25 mouse cellular contexts compared by ENCODE assay signal in genomic region chr5:29471855-29472665, GRCm38 (mm10). TPM values are rescaled to one million over a fixed set of nuclear protein-coding genes. Genes with fewer than 3 reads are reported as not detected.
A peak's percentile ranks its signal among the peaks of the same experiment; 100 is the strongest.
DNase-seq lines count a peak whose midpoint lies in the region; ATAC-seq and TF ChIP-seq lines count a peak whose summit lies in the region.
"Had no signal": no experiment of that assay in that cellular context is flagged by ENCODE, and none has a peak within 500 bp of the region (broad histone marks: within the 10 kb centered on the region; RNA-seq: fewer than 3 reads in every experiment).

No protein-coding gene starts in this region.

- under 1% methylated on average over 22 of the region's 22 CpGs for WGBS in hindbrain, embryonic 10.5 days
- under 1% methylated on average over 22 of the region's 22 CpGs for WGBS in hindbrain, embryonic 12.5 days
- WGBS in limb, embryonic 11.5 days: under 1% methylated on average over 22 of the region's 22 CpGs

- no peaks in the 10 kb centered on the region for H3K36me3 ChIP-seq in hindbrain, embryonic 10.5 days
- no peaks in the 10 kb centered on the region for H3K36me3 ChIP-seq in hindbrain, embryonic 12.5 days
- H3K36me3 ChIP-seq in limb, embryonic 11.5 days (ENCODE audit: control insufficient read depth, insufficient read depth, low read length): no peaks in the 10 kb centered on the region
- H3K36me3 ChIP-seq: forebrain, embryonic 15.5 days; heart, embryonic 15.5 days; hindbrain, embryonic 13.5 days; limb, embryonic 12.5 days; liver, embryonic 13.5 days had no signal

- DNase-seq in hindbrain, embryonic 10.5 days (ENCODE audit: low spot score): peak; percentile 64
- peak; percentile 29 for DNase-seq in urinary bladder, postnatal 14 days (ENCODE audit: low spot score)
- no peak for DNase-seq in urinary bladder, postnatal 25 days (ENCODE audit: low spot score)
- DNase-seq in limb, embryonic 11.5 days (ENCODE audit: low spot score): peak; percentile 76
- DNase-seq in right cerebral cortex, postnatal 36 days (ENCODE audit: low spot score in 2 of 2): no peak
- DNase-seq in layer of hippocampus, adult 2 months (ENCODE audit: low spot score in 2 of 2): no peak
- DNase-seq in thymus, postnatal 4 days: no peak
- DNase-seq: adrenal gland, postnatal 36 days; cerebellum, adult 2 months; gastrocnemius, adult 2 months; heart, adult 18-20 months; liver, embryonic 13.5 days; right cerebral cortex, adult 18-20 months; spleen, adult 18-20 months; thymus, postnatal 25 days had no signal

- no peaks in the 10 kb centered on the region for H3K9me3 ChIP-seq in hindbrain, embryonic 10.5 days
- H3K9me3 ChIP-seq in hindbrain, embryonic 12.5 days (replicated peaks): no peaks in the 10 kb centered on the region
- H3K9me3 ChIP-seq in limb, embryonic 11.5 days (ENCODE audit: control insufficient read depth, low read length): peaks cover 3% of the 10 kb centered on the region; the same call in 1 of the 2 replicates
- H3K9me3 ChIP-seq: forebrain, embryonic 15.5 days; heart, embryonic 15.5 days; hindbrain, embryonic 13.5 days; limb, embryonic 12.5 days; liver, embryonic 13.5 days had no signal

- no peak for TF ChIP-seq CTCF in layer of hippocampus, adult 2 months (conservative IDR thresholded peaks at IDR 0.05)

- ATAC-seq in hindbrain, embryonic 12.5 days (ENCODE audit: low FRiP score): no peak
- ATAC-seq in limb, embryonic 11.5 days (ENCODE audit: insufficient number of reproducible peaks, low FRiP score, low TSS enrichment, low read depth): no peak
- ATAC-seq: forebrain, embryonic 15.5 days; intestine, embryonic 16.5 days had no signal

- H3K27ac ChIP-seq in hindbrain, embryonic 10.5 days: no peak overlapping the region
- no peak overlapping the region for H3K27ac ChIP-seq in hindbrain, embryonic 12.5 days
- no peak overlapping the region for H3K27ac ChIP-seq in limb, embryonic 11.5 days (replicated peaks; ENCODE audit: low read depth, low read length)
- no peak overlapping the region for H3K27ac ChIP-seq in layer of hippocampus, adult 2 months
- H3K27ac ChIP-seq: forebrain, embryonic 15.5 days; gastrocnemius, adult 2 months; heart, embryonic 15.5 days; hindbrain, embryonic 13.5 days; left cerebral cortex, adult 2 months; limb, embryonic 12.5 days; liver, embryonic 13.5 days had no signal

- no peak overlapping the region for H3K4me3 ChIP-seq in hindbrain, embryonic 10.5 days
- H3K4me3 ChIP-seq in hindbrain, embryonic 12.5 days: no peak overlapping the region
- no peak overlapping the region for H3K4me3 ChIP-seq in limb, embryonic 11.5 days (ENCODE audit: low read depth, low read length)
- no peak overlapping the region for H3K4me3 ChIP-seq in layer of hippocampus, adult 2 months
- H3K4me3 ChIP-seq: forebrain, embryonic 15.5 days; gastrocnemius, adult 2 months; heart, embryonic 15.5 days; hindbrain, embryonic 13.5 days; left cerebral cortex, adult 2 months; limb, embryonic 12.5 days; liver, embryonic 13.5 days had no signal

- no peak overlapping the region for H3K4me2 ChIP-seq in hindbrain, embryonic 12.5 days (replicated peaks)
- peak overlapping the region; percentile 17 for H3K4me2 ChIP-seq in limb, embryonic 11.5 days (ENCODE audit: low read depth, severe bottlenecking)
- H3K4me2 ChIP-seq: forebrain, embryonic 15.5 days; heart, embryonic 15.5 days; hindbrain, embryonic 13.5 days; limb, embryonic 12.5 days; liver, embryonic 13.5 days had no signal

- no peak overlapping the region for H3K9ac ChIP-seq in hindbrain, embryonic 12.5 days
- H3K9ac ChIP-seq in limb, embryonic 11.5 days (ENCODE audit: low read length): no peak overlapping the region
- H3K9ac ChIP-seq: forebrain, embryonic 15.5 days; heart, embryonic 15.5 days; hindbrain, embryonic 13.5 days; limb, embryonic 12.5 days; liver, embryonic 13.5 days had no signal

- H3K4me1 ChIP-seq in hindbrain, embryonic 10.5 days (replicated peaks): peaks cover 13% of the 10 kb centered on the region
- H3K4me1 ChIP-seq in hindbrain, embryonic 12.5 days: peaks cover 9% of the 10 kb centered on the region; the same call in 1 of the 2 replicates
- peaks cover 25% of the 10 kb centered on the region for H3K4me1 ChIP-seq in limb, embryonic 11.5 days (ENCODE audit: control insufficient read depth, insufficient read depth, low read length)

- H3K27me3 ChIP-seq in hindbrain, embryonic 10.5 days (ENCODE audit: insufficient read depth, poor library complexity, severe bottlenecking): peaks cover 100% of the 10 kb centered on the region
- peaks cover 98% of the 10 kb centered on the region for H3K27me3 ChIP-seq in hindbrain, embryonic 12.5 days
- H3K27me3 ChIP-seq in limb, embryonic 11.5 days (ENCODE audit: control insufficient read depth, insufficient read depth, low read length): peaks cover 92% of the 10 kb centered on the region
- H3K27me3 ChIP-seq: CH12.LX had no signal

RNA-seq across cellular contexts. Expression of gene Mnx1, which starts 6.2 kb away (rescaled TPM):
- polyA plus RNA-seq in hindbrain, embryonic 10.5 days (2016; fragmentation: Nextera tagmentation; extraction: Ambion mirVana): 0.06 and 0.16 TPM in 2 replicates
- polyA plus RNA-seq in hindbrain, embryonic 12.5 days (2016; fragmentation: Nextera tagmentation; extraction: Ambion mirVana): 0.23 and 0.73 TPM in 2 replicates
- 1.2 and 1.3 TPM in 2 replicates for polyA plus RNA-seq in limb, embryonic 11.5 days (2014; fragmentation: Nextera tagmentation; extraction: Ambion mirVana)
- not detected for total RNA-seq in layer of hippocampus, adult 2 months (2021)
- total RNA-seq: adrenal gland, postnatal 36 days; gastrocnemius, adult 2 months; heart, adult 18-20 months; left cerebral cortex, adult 2 months had no signal
- polyA plus RNA-seq: cerebellum, adult 2 months; forebrain, embryonic 15.5 days; heart, embryonic 15.5 days; kidney, embryonic 16.5 days; liver, embryonic 13.5 days; lung, embryonic 16.5 days had no signal

RNA-seq across cellular contexts. Expression of gene Nom1, which starts 37.6 kb away (rescaled TPM):
- polyA plus RNA-seq in hindbrain, embryonic 10.5 days (2016; fragmentation: Nextera tagmentation; extraction: Ambion mirVana): 22.4 and 32.8 TPM in 2 replicates
- 23.5 and 24.4 TPM in 2 replicates for polyA plus RNA-seq in hindbrain, embryonic 12.5 days (2016; fragmentation: Nextera tagmentation; extraction: Ambion mirVana)
- 24.4 and 34.5 TPM in 2 replicates for polyA plus RNA-seq in limb, embryonic 11.5 days (2014; fragmentation: Nextera tagmentation; extraction: Ambion mirVana)
- total RNA-seq in layer of hippocampus, adult 2 months (2021): 10 to 100 TPM; 22.1 to 25.8 TPM

Comparison
In these comparisons a context has a peak if more than half of its experiments do, and no peak if none do; other contexts are left out.
1. DNase-seq: peak in hindbrain, embryonic 10.5 days (single experiment), urinary bladder, postnatal 14 days (single experiment) and limb, embryonic 11.5 days (single experiment); none in urinary bladder, postnatal 25 days (single experiment), right cerebral cortex, postnatal 36 days (0 of 2), layer of hippocampus, adult 2 months (0 of 2) and thymus, postnatal 4 days (single experiment).